Mouse (Mus musculus) olfactory bulb, adult 2 months (tissue): ENCODE results near the gene Olfr596.

ENCODE experiments used
- CTCF ChIP-seq: fragments of 200-500 bp; IDR thresholded peaks from 2 replicates; pipeline ENCODE4 v1.5.1; 2012; ENCODE audit warnings: low read depth, mild to moderate bottlenecking, low read length, moderate library complexity; ENCODE audit not compliant: insufficient read depth
- POLR2A ChIP-seq: fragments of 200-500 bp; IDR thresholded peaks from 2 replicates; pipeline ENCODE4 v1.6.1; 2012; ENCODE audit warnings: mild to moderate bottlenecking, low read depth, low read length, moderate library complexity; ENCODE audit not compliant: insufficient read depth

GRCm38 (mm10) chr7:103349569-103349968 lies 44.1 kb downstream of the Olfr596 start, which contains the start of gene Olfr600:
- TF ChIP-seq POLR2A (no peak), CTCF (no peak)
